Mouse (Mus musculus): Measurements from ENCODE around the gene Zfp981. TPM values are rescaled to one million over a fixed set of nuclear protein-coding genes. Genes with fewer than 3 reads are reported as not detected.
A peak's percentile ranks its signal among the peaks of the same experiment; 100 is the strongest.
"Not testable (repeated sequence)": the region's sequence is repeated elsewhere in the genome, so short reads cannot be mapped to it uniquely, and the experiment has no call there.

The Zfp981 gene
- polyA plus RNA-seq, 1 experiment from 2014 or later, result 0.05 TPM

GRCm38 (mm10) chr4:146474181-146474580 lies 27.6 kb upstream of the Zfp981 start:
- peak; percentile 55; the same call in 1 of the 2 replicates for ATAC-seq (ENCODE audit: insufficient number of reproducible peaks, low FRiP score, low TSS enrichment, low read depth)
- not testable (repeated sequence) for H3K4me3 ChIP-seq, H3K9ac ChIP-seq, H3K27ac ChIP-seq, H3K4me1 ChIP-seq, H3K36me3 ChIP-seq, H3K4me2 ChIP-seq, H3K27me3 ChIP-seq
- no CpG with 5 or more reads among the region's 1 CpGs for WGBS
- H3K9me3 ChIP-seq, result peaks cover 27% of the 10 kb centered on the region

DNA sequence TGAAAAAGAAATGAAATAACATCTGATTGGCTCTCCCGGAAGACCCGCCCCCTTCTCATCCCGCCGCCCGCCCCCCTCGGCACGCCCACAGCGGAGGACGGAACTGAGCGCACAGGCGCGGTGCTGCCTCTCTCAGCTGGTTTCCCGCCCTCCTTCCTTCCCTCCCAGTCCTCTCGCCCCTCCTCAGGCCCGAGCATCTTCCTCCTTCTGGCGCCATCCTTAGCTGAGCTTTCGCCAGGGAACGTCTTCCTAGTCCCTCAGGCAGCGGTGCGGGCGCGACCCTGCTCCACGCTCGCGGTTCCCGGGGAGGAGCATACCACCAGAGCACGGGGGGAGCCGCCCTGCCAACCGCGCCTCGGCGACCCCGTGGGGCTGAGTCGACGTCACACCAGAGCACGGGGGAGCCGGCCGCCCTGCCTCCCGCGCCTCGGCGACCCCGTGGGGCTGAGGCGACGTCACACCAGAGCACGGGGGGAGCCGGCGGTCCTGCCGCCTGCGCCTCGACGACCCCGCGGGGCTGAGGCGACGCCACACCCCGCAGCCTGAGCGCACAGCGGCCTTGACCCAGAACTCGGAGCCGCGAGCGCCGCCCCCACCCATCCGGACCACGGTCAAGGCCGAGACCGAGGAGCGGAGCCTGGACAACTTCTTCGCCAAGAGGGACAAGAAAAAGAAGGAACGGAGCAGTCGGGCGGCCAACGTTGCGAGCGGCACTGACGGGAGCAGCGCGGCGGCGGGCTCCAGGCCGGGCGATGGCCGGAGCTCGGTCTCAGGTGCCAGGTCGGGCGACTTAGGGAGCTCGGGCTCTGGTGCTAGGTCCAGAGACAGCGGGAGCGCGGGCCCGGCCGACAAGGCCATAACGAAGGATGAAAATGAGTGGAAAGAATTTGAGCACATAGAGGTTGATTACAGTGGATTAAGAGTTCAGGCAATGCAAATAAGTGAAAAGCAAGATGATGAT lies 26.8 kb upstream of the Zfp981 start:
- ATAC-seq (ENCODE audit: insufficient number of reproducible peaks, low FRiP score, low TSS enrichment, low read depth), result peak; percentile 81
- H3K9me3 ChIP-seq, result peaks cover 26% of the 10 kb centered on the region
- not testable (repeated sequence) for H3K27me3 ChIP-seq, H3K27ac ChIP-seq, H3K4me2 ChIP-seq, H3K36me3 ChIP-seq, H3K4me1 ChIP-seq, H3K4me3 ChIP-seq, H3K9ac ChIP-seq
- 61% methylated on average over 75 of the region's 94 CpGs for WGBS

GRCm38 (mm10) chr4:146476260-146476659 lies 25.6 kb upstream of the Zfp981 start:
- H3K4me2 ChIP-seq, result not testable (repeated sequence)

DNA sequence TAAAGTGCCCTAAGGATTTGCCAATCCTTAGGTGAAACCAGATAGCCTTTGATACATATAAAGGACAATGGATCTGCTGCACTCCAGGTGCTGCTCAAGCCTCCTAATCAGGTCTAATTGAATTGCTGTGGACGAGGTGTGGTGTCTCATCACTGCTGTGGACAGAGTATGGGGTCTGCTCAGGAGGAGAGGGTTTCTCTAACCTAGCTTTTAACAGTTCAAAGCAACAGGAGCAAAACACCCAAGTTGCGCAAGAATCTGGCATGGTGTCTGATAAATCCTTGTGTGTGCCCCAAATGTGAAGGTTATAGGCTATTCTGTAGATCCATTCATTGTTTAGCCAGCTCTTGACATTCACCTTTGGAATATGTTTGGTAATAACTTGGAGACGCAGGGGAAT lies 24.9 kb upstream of the Zfp981 start:
- ATAC-seq (ENCODE audit: insufficient number of reproducible peaks, low FRiP score, low TSS enrichment, low read depth); H3K27me3 ChIP-seq: not testable (repeated sequence)
- 77% methylated on average over 3 of the region's 3 CpGs for WGBS

More at GRCm38 (mm10) chr4:146476260-146476659, 25.6 kb upstream of the Zfp981 start:
- H3K27ac ChIP-seq; H3K36me3 ChIP-seq; ATAC-seq (ENCODE audit: insufficient number of reproducible peaks, low FRiP score, low TSS enrichment, low read depth); H3K4me3 ChIP-seq; H3K27me3 ChIP-seq; H3K9ac ChIP-seq; H3K4me1 ChIP-seq: not testable (repeated sequence)
- WGBS, result 92% methylated on average over 2 of the region's 2 CpGs
- H3K9me3 ChIP-seq, result peaks cover 34% of the 10 kb centered on the region

DNA sequence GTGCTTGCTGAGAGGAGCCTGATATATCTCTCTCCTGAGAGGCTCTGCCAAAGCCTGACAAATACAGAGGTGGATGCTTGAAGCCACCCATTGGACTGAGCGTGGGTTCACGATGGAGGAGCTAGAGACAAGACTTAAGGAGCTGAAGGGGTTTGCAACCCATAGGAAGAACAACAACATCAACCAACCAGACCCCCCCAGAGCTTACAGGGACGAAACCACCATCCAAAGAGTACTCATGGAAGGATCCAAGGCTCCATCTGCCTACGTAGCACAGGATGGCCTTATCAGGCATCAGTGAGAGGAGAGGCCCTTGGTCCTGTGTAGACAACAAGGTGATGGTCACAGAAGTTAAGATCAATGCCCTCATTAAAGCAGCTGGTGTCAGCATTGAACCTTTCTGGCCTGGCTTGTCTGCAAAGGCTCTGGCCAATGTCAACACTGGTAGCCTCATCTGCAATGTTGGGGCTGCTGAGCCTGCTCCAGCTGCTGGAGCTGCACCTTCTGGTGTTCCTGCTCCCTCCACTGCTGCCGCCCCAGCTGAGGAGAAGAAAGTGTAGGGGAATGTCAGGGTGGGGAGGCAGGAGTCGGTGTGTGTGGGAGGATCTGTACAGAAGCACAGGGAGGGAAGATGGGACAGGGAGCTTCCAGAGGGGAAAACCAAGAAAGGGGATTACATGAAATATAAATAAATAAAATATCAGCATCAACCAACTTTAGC lies 21.3 kb upstream of the Zfp981 start:
- peak; percentile 46 for ATAC-seq (ENCODE audit: insufficient number of reproducible peaks, low FRiP score, low TSS enrichment, low read depth)
- not testable (repeated sequence) for H3K4me1 ChIP-seq, H3K4me2 ChIP-seq, H3K36me3 ChIP-seq, H3K27me3 ChIP-seq, H3K27ac ChIP-seq, H3K4me3 ChIP-seq, H3K9ac ChIP-seq
- peaks cover 59% of the 10 kb centered on the region for H3K9me3 ChIP-seq
- WGBS, result 65% methylated on average over 6 of the region's 6 CpGs

More for the DNA sequence above, 24.9 kb upstream of the Zfp981 start:
- not testable (repeated sequence) for H3K4me2 ChIP-seq, H3K27ac ChIP-seq, H3K36me3 ChIP-seq, H3K9ac ChIP-seq, H3K4me3 ChIP-seq, H3K4me1 ChIP-seq
- H3K9me3 ChIP-seq, result peaks cover 38% of the 10 kb centered on the region

DNA sequence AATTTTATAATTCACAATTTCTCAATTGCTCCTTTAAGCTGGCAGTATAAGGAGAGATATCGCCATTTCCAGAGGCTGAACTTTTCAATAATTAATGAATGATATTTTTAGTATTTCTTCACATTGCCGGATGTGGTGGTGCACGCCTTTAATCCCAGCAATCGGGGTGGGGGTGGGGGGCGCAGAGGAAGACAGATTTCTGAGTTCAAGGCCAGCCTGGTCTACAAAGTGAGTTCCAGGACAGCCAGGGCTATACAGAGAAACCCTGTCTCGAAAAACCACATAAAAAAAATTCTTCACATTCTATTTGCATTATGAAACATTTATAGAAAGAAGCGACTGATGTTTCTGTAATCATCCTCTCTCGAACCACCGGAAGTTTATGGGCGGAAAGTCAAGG lies 19.3 kb upstream of the Zfp981 start:
- not testable (repeated sequence) for H3K4me2 ChIP-seq

DNA sequence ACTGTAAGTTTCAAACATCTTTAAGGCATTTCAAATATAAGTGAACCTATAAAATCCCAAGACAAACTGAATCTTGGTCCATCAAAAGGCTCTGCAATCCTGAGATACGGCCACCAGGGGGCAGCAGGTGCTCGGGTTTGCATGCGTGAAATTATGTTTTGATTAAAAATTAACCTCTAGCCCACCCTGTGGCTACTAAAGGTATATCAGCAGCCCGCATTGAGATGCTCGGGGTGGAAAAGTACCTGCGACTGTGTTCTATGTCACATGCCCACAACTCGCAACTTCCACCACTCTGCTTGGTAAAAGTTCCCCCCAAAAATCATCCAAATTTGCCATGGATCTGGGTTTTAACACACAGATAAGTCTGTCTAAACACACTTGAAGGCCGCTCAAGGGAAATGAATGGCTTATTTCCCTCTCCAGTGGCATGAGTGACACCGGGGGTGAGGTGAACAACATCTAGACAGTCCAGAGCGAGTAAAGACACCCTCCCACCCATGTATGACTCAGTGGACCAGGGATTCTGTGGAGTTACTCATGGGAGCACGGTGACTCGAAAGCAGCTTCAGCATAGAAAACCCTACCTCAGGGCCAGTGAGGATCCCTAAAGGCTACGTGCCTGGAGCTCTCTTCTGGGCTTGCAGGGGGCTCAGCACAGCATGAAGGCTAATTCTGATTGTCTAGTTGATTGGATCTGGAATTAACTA lies 18.1 kb upstream of the Zfp981 start:
- H3K4me1 ChIP-seq, H3K36me3 ChIP-seq, H3K27me3 ChIP-seq, H3K9ac ChIP-seq, H3K27ac ChIP-seq, H3K4me3 ChIP-seq, H3K4me2 ChIP-seq: not testable (repeated sequence)
- ATAC-seq (ENCODE audit: insufficient number of reproducible peaks, low FRiP score, low TSS enrichment, low read depth), result peak; percentile 54
- 71% methylated on average over 13 of the region's 13 CpGs for WGBS
- peaks cover 52% of the 10 kb centered on the region for H3K9me3 ChIP-seq

More for the DNA sequence above, 19.3 kb upstream of the Zfp981 start:
- H3K4me3 ChIP-seq; ATAC-seq (ENCODE audit: insufficient number of reproducible peaks, low FRiP score, low TSS enrichment, low read depth); H3K36me3 ChIP-seq; H3K4me1 ChIP-seq; H3K27ac ChIP-seq; H3K9ac ChIP-seq; H3K27me3 ChIP-seq: not testable (repeated sequence)
- peaks cover 58% of the 10 kb centered on the region for H3K9me3 ChIP-seq
- WGBS, result 86% methylated on average over 10 of the region's 10 CpGs

GRCm38 (mm10) chr4:146484676-146485075 lies 17.2 kb upstream of the Zfp981 start:
- not testable (repeated sequence) for H3K36me3 ChIP-seq; H3K27me3 ChIP-seq; H3K4me1 ChIP-seq; ATAC-seq (ENCODE audit: insufficient number of reproducible peaks, low FRiP score, low TSS enrichment, low read depth); H3K27ac ChIP-seq; H3K9ac ChIP-seq; H3K4me3 ChIP-seq; H3K4me2 ChIP-seq
- peaks cover 50% of the 10 kb centered on the region for H3K9me3 ChIP-seq

DNA sequence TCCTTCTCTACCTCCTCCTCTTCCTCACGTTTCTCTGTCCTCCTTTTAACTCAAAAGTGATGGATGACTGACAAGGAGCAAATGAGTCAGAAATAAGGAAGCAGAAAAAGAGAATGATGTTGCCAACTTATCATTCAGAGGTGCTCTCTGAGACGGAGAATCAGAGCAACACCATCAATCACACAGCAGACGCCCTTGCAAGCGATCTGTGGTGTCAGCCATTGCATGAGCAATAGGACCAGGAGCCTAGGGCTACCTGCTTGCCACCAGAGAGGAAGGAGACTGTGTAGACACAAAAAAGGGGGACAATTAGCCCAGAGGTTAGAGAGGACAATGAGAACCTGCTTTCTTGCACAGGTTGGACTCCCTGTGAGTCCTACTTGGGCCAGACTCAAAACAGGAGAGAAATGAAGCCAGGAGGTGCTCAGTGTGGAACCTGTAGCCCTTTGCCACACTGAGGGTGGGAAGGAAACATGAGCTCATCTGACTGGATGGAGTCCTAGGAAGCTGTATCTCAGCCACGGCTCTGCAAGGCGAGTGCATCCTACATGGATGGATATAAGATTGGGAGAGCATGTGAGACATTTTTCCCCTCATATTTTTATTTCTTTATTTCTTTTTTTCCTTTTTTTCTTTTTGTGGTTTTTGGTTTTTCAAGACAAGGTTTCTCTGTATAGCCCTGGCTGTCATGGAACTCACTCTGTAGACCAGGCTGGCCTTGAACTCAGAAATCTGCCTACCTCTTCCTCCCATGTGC lies 16.5 kb upstream of the Zfp981 start:
- 71% methylated on average over 6 of the region's 6 CpGs for WGBS
- H3K27ac ChIP-seq, result not testable (repeated sequence)

DNA sequence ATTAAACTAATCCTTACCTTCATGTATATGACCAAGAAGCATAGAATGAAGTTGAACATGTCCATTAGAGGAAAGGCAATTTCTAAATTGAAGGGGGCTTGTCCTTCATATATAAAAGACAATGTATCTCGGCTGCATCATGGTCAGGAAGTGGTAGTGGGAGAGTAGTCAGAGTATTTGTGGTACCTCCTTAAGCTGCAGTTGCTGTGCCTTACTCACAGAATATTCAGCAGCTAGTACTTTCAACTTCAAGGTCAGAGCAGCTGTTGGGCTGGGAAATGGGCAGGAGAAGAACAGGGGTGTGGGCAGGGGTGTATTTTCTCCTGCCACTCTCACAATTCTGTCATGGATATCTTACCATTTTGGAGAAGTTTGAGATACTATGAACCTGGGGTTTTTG lies 15.1 kb upstream of the Zfp981 start:
- not testable (repeated sequence) for ATAC-seq (ENCODE audit: insufficient number of reproducible peaks, low FRiP score, low TSS enrichment, low read depth); H3K9ac ChIP-seq; H3K27ac ChIP-seq; H3K4me2 ChIP-seq; H3K27me3 ChIP-seq; H3K4me3 ChIP-seq; H3K4me1 ChIP-seq; H3K36me3 ChIP-seq
- WGBS, result 76% methylated on average over 1 of the region's 1 CpGs
- H3K9me3 ChIP-seq, result peaks cover 45% of the 10 kb centered on the region

More for the DNA sequence above, 16.5 kb upstream of the Zfp981 start:
- H3K9me3 ChIP-seq, result peaks cover 48% of the 10 kb centered on the region
- not testable (repeated sequence) for H3K9ac ChIP-seq; H3K4me2 ChIP-seq; H3K4me1 ChIP-seq; ATAC-seq (ENCODE audit: insufficient number of reproducible peaks, low FRiP score, low TSS enrichment, low read depth); H3K4me3 ChIP-seq; H3K27me3 ChIP-seq; H3K36me3 ChIP-seq

DNA sequence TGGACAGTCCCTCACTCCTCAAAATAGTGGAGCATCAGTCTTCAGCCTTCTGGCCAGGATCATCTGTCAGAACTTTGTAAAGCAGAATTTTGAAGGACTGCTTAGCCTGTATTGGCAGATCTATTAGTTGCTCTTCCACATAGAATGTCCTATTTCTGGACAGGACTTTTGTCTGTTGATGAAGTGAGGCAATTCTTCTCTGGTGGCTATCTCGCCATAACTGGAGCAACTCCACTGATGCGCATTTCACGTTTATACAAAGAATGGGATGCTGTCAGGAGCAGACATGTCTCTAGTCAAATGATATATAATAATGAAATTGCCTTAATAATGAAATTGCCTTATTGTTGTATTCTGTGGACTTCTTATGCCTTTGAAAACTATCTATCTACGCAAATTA lies 12.6 kb upstream of the Zfp981 start:
- H3K4me1 ChIP-seq; H3K27ac ChIP-seq; H3K36me3 ChIP-seq; ATAC-seq (ENCODE audit: insufficient number of reproducible peaks, low FRiP score, low TSS enrichment, low read depth); H3K9ac ChIP-seq; H3K4me2 ChIP-seq; H3K4me3 ChIP-seq; H3K27me3 ChIP-seq: not testable (repeated sequence)
- peaks cover 51% of the 10 kb centered on the region for H3K9me3 ChIP-seq
- 74% methylated on average over 4 of the region's 4 CpGs for WGBS

Measured in limb, embryonic 15.5 days (tissue).